Mouse (Mus musculus) liver, embryonic 14.5 days (tissue): ENCODE measurements at regions not wholly inside any gene's neighbourhood (a gene's known extent, or its start where the extent isn't known, plus 50 kb on each side); places are given as distances from the start of the nearest gene placed in this dataset.

ENCODE experiments used
- ATAC-seq: fragments of 200-750 bp; cut with Nextera tagmentation; 2 replicates; pipeline ENCODE4 v1.8.0; 2017; ENCODE audit warnings: moderate number of reproducible peaks, mild to moderate bottlenecking, moderate library complexity; ENCODE audit not compliant: insufficient read depth
- DNase-seq, 3 experiments: peaks; one replicate each; pipeline ENCODE4 v3.0.0-alpha.2; 2012 to 2013; ENCODE audit warnings: low read depth in 3 of 3, low spot score in 3 of 3
- H3K27ac ChIP-seq: fragments of 300-500 bp; sonication (generic); 2 replicates; pipeline ENCODE4 v1.5.1; 2014; ENCODE audit warnings: moderate library complexity, mild to moderate bottlenecking, control low read depth, inconsistent platforms
- H3K27me3 ChIP-seq: fragments of 300-500 bp; sonication (generic); 2 replicates; pipeline ENCODE4 v1.6.1; 2014; ENCODE audit warnings: mild to moderate bottlenecking, low read length, moderate library complexity; ENCODE audit not compliant: control insufficient read depth, insufficient read depth
- H3K36me3 ChIP-seq: fragments of 300-500 bp; sonication (generic); replicated peaks from 2 replicates; pipeline ENCODE4 v1.6.1; 2014; ENCODE audit warnings: low read depth; ENCODE audit not compliant: control insufficient read depth, insufficient read depth
- H3K4me1 ChIP-seq, 2 experiments: fragments of 200-500 bp in 1 of 2; fragments of 300-500 bp in 1 of 2; sonication (generic) in 1 of 2; replicated peaks; 2 replicates each; pipeline ENCODE4 v1.6.1; 2012 to 2014; ENCODE audit warnings: antibody characterized with exemption in 1 of 2, inconsistent platforms in 1 of 2, low read length in 1 of 2; ENCODE audit not compliant: control insufficient read depth in 2 of 2, insufficient read depth in 2 of 2
- H3K4me2 ChIP-seq: fragments of 300-500 bp; sonication (generic); 2 replicates; pipeline ENCODE4 v1.6.1; 2014; ENCODE audit warnings: low read depth, mild to moderate bottlenecking, control low read depth, moderate library complexity
- H3K4me3 ChIP-seq, 2 experiments: fragments of 200-500 bp in 1 of 2; fragments of 300-500 bp in 1 of 2; sonication (generic) in 1 of 2; 2 replicates each; pipeline ENCODE4 v1.5.1; 2012 to 2014; ENCODE audit warnings: low read depth in 2 of 2, low read length in 2 of 2, mild to moderate bottlenecking in 2 of 2, control low read depth in 1 of 2, inconsistent platforms in 1 of 2, moderate library complexity in 1 of 2; ENCODE audit not compliant: insufficient read depth in 1 of 2
- H3K9ac ChIP-seq: fragments of 300-500 bp; sonication (generic); replicated peaks from 2 replicates; pipeline ENCODE4 v1.6.1; 2014; ENCODE audit warnings: mild to moderate bottlenecking, control low read depth, moderate library complexity
- H3K9me3 ChIP-seq: fragments of 300-500 bp; sonication (generic); 2 replicates; pipeline ENCODE4 v1.6.1; 2016; ENCODE audit warnings: low read length, mixed read lengths; ENCODE audit not compliant: control insufficient read depth
- CTCF ChIP-seq: IDR thresholded peaks from 2 replicates; pipeline ENCODE4 v1.5.1; 2016; ENCODE audit warnings: antibody characterized with exemption, low read depth, control low read depth
- EP300 ChIP-seq: IDR thresholded peaks from 2 replicates; pipeline ENCODE4 v1.6.1; 2016; ENCODE audit warnings: antibody characterized with exemption, low read depth
- WGBS: fragments of 180-500 bp; shearing (Covaris S2); extraction: QIAGEN DNeasy Blood & Tissue Kit; methylation state at CpG from one replicate; pipeline ENCODE4 v1.1.7; 2014; ENCODE audit not compliant: insufficient replicate concordance; 5-methylcytosine and 5-hydroxymethylcytosine counted together

DNA sequence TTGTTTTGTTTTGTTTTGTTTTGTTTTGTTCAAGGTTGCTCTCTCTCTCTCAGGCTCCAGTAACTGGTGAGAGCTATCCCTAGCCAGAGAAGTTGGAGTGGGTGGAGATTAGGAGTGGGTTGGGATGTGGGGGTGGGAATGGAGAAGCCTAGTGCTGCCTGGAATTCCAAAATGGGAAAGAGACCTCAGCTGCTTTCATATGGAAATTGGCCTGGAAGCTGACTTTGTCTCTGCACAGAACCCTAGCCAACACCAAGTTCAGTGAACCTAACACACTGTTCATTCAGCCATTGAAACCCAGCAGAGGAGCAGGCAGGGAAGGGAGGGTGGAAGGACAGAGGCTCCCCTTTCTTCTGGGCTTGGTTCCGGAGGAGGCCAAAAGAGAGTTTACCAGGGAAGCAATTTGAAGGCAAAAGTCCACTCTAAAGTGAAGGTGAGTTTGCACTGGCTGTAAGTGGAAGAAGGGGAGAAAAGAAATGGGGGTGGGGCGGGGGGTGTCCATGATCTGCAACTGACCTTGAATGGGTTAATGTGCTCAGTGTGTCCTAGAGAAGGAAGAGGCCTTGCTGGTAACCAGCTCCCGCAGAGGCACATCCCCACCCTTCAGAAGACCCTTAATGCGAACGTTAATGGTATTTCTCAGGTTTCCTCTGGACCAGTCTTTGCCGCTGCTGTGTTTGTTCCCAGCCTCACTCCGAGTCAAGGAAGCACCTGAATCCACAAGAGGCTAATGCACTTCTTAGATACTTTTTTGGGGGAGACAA lies 245.1 kb downstream of the Insig2 start:
- H3K27ac ChIP-seq = no peak overlapping the region
- ATAC-seq (no peak), DNase-seq (no peak)
- TF ChIP-seq EP300 (no peak), CTCF (no peak)
- H3K9ac ChIP-seq = no peak overlapping the region
- H3K36me3 ChIP-seq = no peaks in the 10 kb centered on the region
- no peak overlapping the region for H3K4me2 ChIP-seq
- H3K4me3 ChIP-seq = no peak overlapping the region
- peaks cover 0 to 6% of the 10 kb centered on the region in 2 experiments; a peak in 2 of 4 replicates for H3K4me1 ChIP-seq
- WGBS = 33% methylated on average over 7 of the region's 7 CpGs
- H3K9me3 ChIP-seq = no peaks in the 10 kb centered on the region
- no peaks in the 10 kb centered on the region for H3K27me3 ChIP-seq

DNA sequence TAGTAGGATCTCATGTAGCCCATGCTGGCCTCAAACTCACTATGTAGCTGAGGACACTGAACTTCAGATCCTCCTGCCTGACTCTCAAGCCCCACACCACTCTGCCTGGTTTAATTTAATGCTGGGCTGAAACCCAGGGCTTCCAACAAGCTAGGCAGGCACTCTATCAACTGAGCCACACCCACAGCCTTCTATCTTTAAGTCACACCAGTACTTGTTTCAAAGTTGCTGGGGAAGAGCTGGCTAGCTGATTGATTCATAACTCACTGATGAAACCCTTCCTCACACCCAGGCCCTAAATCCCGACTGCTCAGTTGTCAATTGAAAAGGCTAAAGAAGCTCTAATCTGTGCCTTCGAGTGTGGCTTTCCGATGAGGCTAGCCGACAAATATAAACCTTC lies 241.8 kb downstream of the Insig2 start:
- 72% methylated on average over 4 of the region's 4 CpGs for WGBS
- ATAC-seq = peak; percentile 60

DNA sequence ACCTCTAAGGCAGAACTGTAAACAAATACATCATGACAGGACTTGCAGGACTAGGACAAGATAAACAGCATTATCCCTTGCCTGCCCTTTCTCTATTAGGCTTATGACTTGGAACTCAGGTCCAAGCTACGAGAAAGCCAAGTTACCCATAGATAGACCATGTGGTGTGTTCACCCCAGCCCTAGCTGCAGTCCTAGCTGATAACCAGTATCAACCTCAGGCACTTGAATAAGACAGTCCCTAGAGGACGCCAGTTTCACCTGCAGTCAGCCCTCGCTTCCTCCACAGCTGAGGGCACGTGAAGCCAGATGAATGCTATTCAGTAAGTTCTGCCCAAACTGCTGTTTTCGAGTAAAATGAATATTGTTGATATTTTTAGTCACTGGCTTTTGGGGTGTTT lies 239.5 kb downstream of the Insig2 start:
- no peak overlapping the region for H3K4me2 ChIP-seq
- H3K9me3 ChIP-seq = no peaks in the 10 kb centered on the region
- H3K4me1 ChIP-seq = peaks cover 0 to 15% of the 10 kb centered on the region in 2 experiments; a peak in 2 of 4 replicates
- no peak overlapping the region for H3K4me3 ChIP-seq
- no peaks in the 10 kb centered on the region for H3K36me3 ChIP-seq
- ATAC-seq = peak; percentile 78
- H3K27ac ChIP-seq = no peak overlapping the region
- H3K27me3 ChIP-seq = no peaks in the 10 kb centered on the region; the same call in 1 of the 2 replicates
- TF ChIP-seq EP300 = no peak
- TF ChIP-seq CTCF = 0 out of 2 replicates have a peak, but pooled peaks have one; percentile 24
- 27% methylated on average over 5 of the region's 5 CpGs for WGBS
- peak; percentile 16 to 37 (median 29) for DNase-seq
- no peak overlapping the region for H3K9ac ChIP-seq

More for the DNA sequence above, 241.8 kb downstream of the Insig2 start:
- Histone ChIP-seq H3K4me2 (no peak overlapping the region), H3K9me3 (no peaks in the 10 kb centered on the region), H3K4me3 (no peak overlapping the region), H3K27ac (no peak overlapping the region), H3K9ac (no peak overlapping the region), H3K4me1 (peaks cover 0 to 11% of the 10 kb centered on the region in 2 experiments; a peak in 2 of 4 replicates), H3K27me3 (no peaks in the 10 kb centered on the region), H3K36me3 (no peaks in the 10 kb centered on the region)
- peak in 1 of 3 experiments; percentile 22 for DNase-seq
- TF ChIP-seq CTCF = no peak
- 0 out of 2 replicates have a peak, but pooled peaks have one; percentile 5 for TF ChIP-seq EP300

DNA sequence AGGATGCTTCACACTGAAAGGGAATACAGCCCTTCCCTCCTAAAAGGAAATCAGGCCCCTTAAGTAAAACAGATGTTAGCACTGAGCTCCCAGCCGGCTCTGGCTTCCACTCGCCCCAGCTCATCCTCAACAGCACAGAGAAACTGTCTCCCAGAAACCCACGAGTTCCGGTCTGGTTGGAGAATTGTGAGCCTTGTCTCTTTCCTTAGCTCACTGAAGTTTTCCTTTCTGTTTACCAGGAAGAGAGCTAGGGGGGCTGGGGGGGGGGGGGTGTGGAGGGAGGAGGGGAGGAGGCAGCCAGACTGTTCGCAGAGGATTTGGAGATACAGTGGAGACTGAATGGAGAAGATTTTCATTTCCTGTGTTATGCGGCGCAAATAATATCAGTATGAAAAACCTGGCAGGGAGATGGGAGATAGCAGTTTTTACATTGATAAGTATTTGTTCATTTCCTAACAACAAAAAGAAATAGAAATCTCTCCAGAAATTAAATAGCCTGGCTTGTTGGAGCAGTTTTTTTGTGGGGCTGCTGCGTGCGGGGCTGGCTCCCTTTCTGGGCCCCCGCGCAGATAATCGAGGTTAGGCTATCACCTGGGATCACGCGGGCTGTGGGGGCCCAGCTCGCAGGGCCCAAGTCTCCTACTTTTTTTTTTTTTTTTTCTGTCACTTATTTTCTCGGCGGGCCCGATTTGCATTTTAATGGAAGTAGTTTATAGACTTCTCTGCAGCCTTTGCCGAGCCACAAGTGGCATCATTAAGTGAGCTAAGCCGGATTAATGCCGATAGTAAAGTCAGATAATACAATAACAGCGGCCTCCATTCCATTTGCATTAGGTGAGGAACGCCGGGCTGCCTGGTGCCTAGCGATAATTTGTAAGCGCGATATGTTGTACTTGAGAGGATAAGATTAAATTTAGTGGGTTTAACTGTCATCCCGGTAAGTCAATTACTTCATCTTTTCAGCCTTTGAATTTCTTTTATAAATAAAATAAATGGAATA lies 235.5 kb downstream of the Insig2 start:
- TF ChIP-seq EP300 (peak; percentile 40; the same call in 1 of the 2 replicates), CTCF (no peak)
- Histone ChIP-seq H3K4me2 (peak overlapping the region; percentile 32), H3K4me1 (peaks cover 0 to 9% of the 10 kb centered on the region in 2 experiments; a peak in 2 of 4 replicates), H3K27ac (no peak overlapping the region), H3K4me3 (peak overlapping the region in 1 of 2 experiments; percentile 9; a peak in 1 of 4 replicates), H3K27me3 (no peaks in the 10 kb centered on the region; the same call in 1 of the 2 replicates), H3K36me3 (no peaks in the 10 kb centered on the region), H3K9ac (no peak overlapping the region), H3K9me3 (no peaks in the 10 kb centered on the region)
- peak; percentile 16 to 43 (median 38) for DNase-seq
- peak; percentile 65; the same call in 1 of the 2 replicates for ATAC-seq
- 5% methylated on average over 28 of the region's 28 CpGs for WGBS
